Mouse (Mus musculus) liver, adult 2 months (tissue): ENCODE results near the gene Pkdrej.

Experiments used
- CTCF ChIP-seq: fragments of 200-500 bp; IDR thresholded peaks from 2 replicates; pipeline ENCODE4 v1.5.1; 2011; ENCODE audit warnings: low read depth, low read length, control low read depth
- POLR2A ChIP-seq: fragments of 200-500 bp; IDR thresholded peaks from 2 replicates; pipeline ENCODE4 v1.6.1; 2011; ENCODE audit warnings: low read length, control low read depth; ENCODE audit not compliant: insufficient read depth; ENCODE audit errors: extremely low read depth

- TF ChIP-seq POLR2A (no peak), CTCF (no peak)
Measured at GRCm38 (mm10) chr15:85798676-85799075, 22.9 kb downstream of the Pkdrej start.
